Mouse (Mus musculus) erythroblast, embryonic 14.5 days (primary cell): ENCODE results near the gene Apbb2. TPM values are rescaled to one million over a fixed set of nuclear protein-coding genes. Genes with fewer than 3 reads are reported as not detected.

ENCODE experiments used
- H3K27me3 ChIP-seq: 2 replicates; pipeline ENCODE4 v1.6.1; 2012; ENCODE audit warnings: inconsistent platforms; ENCODE audit not compliant: control insufficient read depth
- H3K36me3 ChIP-seq: 2 replicates; pipeline ENCODE4 v1.6.1; 2012; ENCODE audit warnings: mild to moderate bottlenecking, inconsistent platforms; ENCODE audit not compliant: control insufficient read depth
- H3K4me1 ChIP-seq: 2 replicates; pipeline ENCODE4 v1.6.1; 2012; ENCODE audit warnings: inconsistent platforms; ENCODE audit not compliant: control insufficient read depth
- H3K4me3 ChIP-seq: replicated peaks from 2 replicates; pipeline ENCODE3; 2012; ENCODE audit warnings: moderate library complexity, mild to moderate bottlenecking, inconsistent platforms
- H3K9me3 ChIP-seq: 2 replicates; pipeline ENCODE4 v1.6.1; 2012; ENCODE audit warnings: low read length, inconsistent platforms, mixed read lengths; ENCODE audit not compliant: control insufficient read depth
- GATA1 ChIP-seq: IDR thresholded peaks from 2 replicates; pipeline ENCODE4 v1.6.1; 2012; ENCODE audit warnings: low read length, inconsistent platforms, mixed read lengths
- TAL1 ChIP-seq: IDR thresholded peaks from 3 replicates; pipeline ENCODE4 v1.6.1; 2012; ENCODE audit warnings: low read length, inconsistent platforms, mixed read lengths
- polyA plus RNA-seq: library from polyadenylated mRNA; stranded (reverse); fragments of >175 nt; gene quantifications from 2 replicates; pipeline ENCODE4 v1.2.3, GENCODE M21; 2012

The Apbb2 gene
- polyA plus RNA-seq, 1 experiment: 0.06 TPM

DNA sequence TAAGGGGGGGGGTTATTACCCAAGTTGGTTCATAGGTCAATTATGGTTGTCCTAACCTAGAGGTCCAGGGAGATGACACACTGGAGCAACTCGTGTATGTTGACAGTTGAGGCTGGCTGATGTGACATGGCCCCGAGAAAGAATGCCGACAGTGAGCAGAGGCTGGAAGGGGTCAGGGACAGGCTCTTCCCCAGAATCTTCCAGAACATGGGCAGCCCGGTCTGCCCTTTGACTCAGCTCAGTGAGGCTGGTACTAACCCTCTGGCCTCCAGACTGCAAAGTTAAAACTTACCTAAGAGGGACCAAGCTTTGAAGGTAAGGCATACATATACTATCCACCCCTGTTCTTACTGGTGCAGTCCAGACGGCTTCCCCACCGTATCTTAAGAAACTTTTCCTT lies 268.0 kb downstream of the Apbb2 start:
- Histone ChIP-seq H3K9me3 (peaks cover 9% of the 10 kb centered on the region), H3K36me3 (no peaks in the 10 kb centered on the region; the same call in 1 of the 2 replicates), H3K4me3 (no peak overlapping the region), H3K27me3 (no peaks in the 10 kb centered on the region), H3K4me1 (no peaks in the 10 kb centered on the region)
- no peak for TF ChIP-seq GATA1
- TF ChIP-seq TAL1: no peak

DNA sequence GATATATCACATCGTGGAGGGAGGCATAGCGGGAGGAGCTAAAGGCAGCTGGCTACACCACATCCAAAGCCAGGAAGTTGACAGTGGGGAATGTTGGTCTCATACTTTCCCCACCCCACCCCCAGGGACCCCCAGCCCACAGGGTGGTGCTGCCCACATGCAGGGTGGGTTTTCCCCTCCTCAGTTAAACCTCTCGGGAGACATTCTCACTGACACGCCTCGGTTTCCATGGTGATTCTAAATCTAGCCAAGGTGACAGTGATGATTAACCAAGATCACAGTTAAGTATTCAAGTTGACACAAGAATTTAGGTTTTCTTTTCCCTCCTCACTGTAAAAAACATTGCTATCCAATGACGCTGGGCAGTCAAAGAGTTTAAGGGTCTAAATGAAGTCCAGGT lies 270.2 kb downstream of the Apbb2 start:
- no peak overlapping the region for H3K4me3 ChIP-seq
- H3K4me1 ChIP-seq: no peaks in the 10 kb centered on the region
- no peaks in the 10 kb centered on the region for H3K27me3 ChIP-seq
- peaks cover 9% of the 10 kb centered on the region for H3K9me3 ChIP-seq
- no peaks in the 10 kb centered on the region; the same call in 1 of the 2 replicates for H3K36me3 ChIP-seq
- TF ChIP-seq TAL1 (no peak), GATA1 (no peak)

DNA sequence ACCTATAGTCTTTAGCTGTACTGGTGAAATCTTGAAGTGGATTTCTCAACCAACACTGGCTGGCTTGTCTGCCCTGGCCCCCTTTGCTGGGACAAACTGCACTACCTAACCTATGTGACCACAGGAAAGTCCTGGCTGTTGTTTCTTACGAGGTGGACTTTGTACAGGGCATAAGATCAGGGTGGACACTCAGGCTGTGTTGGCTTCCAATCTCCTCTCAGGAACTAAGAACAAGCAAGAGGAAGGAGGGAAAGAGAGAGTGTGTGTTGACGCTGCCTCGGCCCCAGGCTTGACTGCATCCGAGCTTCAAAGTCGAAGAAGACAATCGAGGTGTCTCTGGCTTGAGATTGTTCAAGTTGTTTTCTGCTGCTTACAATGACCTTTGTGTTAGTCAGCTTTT lies 271.8 kb downstream of the Apbb2 start:
- Histone ChIP-seq H3K9me3 (no peaks in the 10 kb centered on the region; the same call in 1 of the 2 replicates), H3K27me3 (no peaks in the 10 kb centered on the region), H3K4me3 (no peak overlapping the region), H3K4me1 (no peaks in the 10 kb centered on the region), H3K36me3 (no peaks in the 10 kb centered on the region)
- TF ChIP-seq GATA1 (no peak), TAL1 (no peak)

DNA sequence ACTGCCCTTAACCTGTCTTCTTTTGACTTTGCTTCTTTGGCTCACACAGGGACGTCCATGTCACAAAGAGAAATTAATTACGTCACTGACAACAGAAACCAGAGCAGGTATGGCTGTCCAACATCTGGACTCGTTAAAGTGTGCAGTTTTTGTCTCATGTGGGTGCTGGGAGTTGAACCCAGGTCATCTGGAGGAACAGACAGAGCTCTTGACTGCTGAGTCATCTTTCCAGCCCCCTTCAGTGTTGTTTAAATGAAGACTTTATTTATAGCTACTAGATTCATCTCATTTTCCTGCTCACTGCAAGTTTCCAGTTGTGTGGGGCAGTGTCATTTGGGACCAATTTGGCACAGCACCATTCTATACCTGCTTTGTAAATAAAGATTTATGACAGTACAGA lies 273.4 kb downstream of the Apbb2 start:
- H3K36me3 ChIP-seq: no peaks in the 10 kb centered on the region
- no peaks in the 10 kb centered on the region for H3K4me1 ChIP-seq
- H3K9me3 ChIP-seq: no peaks in the 10 kb centered on the region
- TF ChIP-seq GATA1 (no peak), TAL1 (no peak)
- no peak overlapping the region for H3K4me3 ChIP-seq
- H3K27me3 ChIP-seq: no peaks in the 10 kb centered on the region

DNA sequence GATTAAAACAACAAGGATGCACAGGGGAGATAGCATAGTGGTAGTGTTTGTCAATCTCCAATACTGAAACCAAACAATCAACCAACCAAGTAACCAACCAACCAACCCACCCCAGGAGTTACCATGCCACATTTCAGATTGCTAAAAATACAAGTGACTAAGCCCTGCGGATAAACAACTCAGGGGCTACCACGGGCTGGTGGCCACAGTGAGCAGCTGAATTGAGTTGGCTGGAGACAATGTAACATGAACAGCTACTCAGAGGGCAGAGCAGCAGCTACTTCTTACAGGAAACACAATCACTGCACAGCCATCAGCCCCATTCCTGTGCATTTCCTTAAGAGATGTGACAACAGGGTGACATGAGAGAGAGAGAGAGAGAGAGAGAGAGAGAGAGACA lies 274.4 kb downstream of the Apbb2 start:
- H3K9me3 ChIP-seq: no peaks in the 10 kb centered on the region
- no peak for TF ChIP-seq GATA1
- no peak for TF ChIP-seq TAL1
- H3K4me3 ChIP-seq: no peak overlapping the region
- H3K27me3 ChIP-seq: no peaks in the 10 kb centered on the region
- H3K4me1 ChIP-seq: no peaks in the 10 kb centered on the region
- H3K36me3 ChIP-seq: no peaks in the 10 kb centered on the region

DNA sequence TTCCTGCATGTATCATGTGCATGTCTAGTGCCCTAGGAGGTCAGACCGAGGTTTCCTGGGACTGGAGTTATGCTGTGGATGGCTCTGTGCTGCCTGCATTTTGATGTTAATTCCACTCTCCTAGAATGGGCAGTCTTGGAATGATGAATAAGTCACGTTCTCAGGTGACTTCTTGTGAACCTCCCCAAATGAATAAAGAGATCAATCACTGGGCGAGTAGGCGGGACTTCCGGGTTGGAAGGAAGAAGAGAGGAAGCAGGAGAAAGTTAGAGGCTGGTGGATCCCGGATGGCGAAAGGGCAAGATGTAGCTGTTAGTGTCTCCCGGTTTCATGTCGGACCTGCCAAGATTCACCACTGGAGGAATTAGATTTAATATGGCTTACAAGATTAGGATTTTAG lies 276.3 kb downstream of the Apbb2 start:
- Histone ChIP-seq H3K4me1 (no peaks in the 10 kb centered on the region), H3K4me3 (no peak overlapping the region), H3K9me3 (no peaks in the 10 kb centered on the region), H3K27me3 (peaks cover 8% of the 10 kb centered on the region), H3K36me3 (no peaks in the 10 kb centered on the region)
- no peak for TF ChIP-seq TAL1
- TF ChIP-seq GATA1: no peak

DNA sequence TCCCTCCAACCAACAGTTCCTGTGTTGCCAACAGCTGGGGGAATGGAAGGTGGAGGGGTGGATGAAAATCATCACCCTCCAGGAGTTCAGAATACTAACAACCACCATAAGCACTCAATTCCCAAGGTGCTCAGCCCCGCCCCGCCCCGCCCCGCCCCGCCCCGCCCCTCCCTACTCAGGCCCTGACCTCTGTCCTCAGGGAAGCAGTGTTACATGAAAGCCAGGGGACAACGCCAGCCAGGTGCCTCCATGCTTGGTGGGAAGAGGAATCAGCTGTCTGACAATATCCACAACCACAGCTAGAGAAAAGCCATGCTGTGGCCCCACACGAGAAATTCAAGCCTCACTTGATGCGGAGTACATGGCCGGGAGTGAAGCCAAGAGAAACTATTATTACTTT lies 276.7 kb downstream of the Apbb2 start:
- no peak for TF ChIP-seq GATA1
- no peak for TF ChIP-seq TAL1
- no peaks in the 10 kb centered on the region for H3K4me1 ChIP-seq
- H3K36me3 ChIP-seq: no peaks in the 10 kb centered on the region
- H3K4me3 ChIP-seq: no peak overlapping the region
- H3K27me3 ChIP-seq: peaks cover 12% of the 10 kb centered on the region
- no peaks in the 10 kb centered on the region for H3K9me3 ChIP-seq

DNA sequence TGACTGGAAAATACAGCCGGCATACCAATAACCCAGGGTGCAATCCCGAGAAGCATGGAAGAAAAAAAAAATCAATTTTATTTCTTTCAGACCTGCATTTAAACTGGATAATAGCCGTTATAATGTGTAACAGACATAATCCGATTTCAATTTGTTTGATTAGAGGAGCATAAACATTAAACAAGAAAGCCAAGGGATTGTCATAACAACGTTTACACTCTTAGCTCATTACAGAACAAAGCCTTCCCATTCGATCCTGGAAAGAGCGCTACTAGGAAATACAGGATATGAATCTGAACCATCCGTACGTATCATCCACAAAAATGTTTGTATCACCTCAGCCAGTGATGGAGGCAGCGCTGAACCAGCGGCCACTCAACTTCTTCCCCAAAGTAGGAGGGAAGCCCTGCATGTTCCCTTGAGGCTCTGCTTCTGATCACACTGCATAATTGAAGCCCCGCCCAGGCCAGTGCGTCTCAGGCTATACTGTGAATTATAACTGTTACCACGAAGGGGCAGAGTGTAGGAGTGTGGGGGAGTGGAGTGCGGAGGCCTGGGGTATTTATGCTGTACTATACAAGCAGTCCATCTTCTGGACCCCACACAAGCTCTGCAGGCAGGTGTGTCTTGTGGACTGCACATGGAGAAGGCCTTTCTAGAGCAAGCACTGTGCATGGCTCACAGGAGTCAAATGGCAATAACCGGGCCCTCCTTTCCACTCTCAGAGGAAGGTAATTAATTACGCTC lies 278.1 kb downstream of the Apbb2 start:
- H3K4me1 ChIP-seq: no peaks in the 10 kb centered on the region
- no peaks in the 10 kb centered on the region for H3K9me3 ChIP-seq
- TF ChIP-seq GATA1 (no peak), TAL1 (no peak)
- no peaks in the 10 kb centered on the region for H3K36me3 ChIP-seq
- peaks cover 16% of the 10 kb centered on the region for H3K27me3 ChIP-seq
- H3K4me3 ChIP-seq: no peak overlapping the region

DNA sequence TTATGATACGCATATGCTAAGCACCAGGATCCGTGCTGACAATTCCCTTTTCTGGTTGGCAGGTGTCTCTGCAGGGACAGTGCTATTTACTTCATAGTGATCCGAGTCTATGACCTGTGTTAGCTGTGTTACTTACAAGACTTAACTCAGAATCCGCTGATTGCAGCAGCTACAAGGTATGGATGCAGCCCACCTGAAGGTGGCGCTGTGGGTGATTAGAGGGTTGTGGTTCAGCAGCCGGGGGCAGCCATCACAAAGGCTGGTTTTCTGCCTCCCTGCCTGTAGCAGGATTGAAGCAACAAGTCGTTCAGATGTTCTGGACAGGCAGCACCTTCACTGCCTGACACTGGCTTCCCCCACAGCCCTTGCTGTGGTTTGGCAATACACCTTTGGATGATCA lies 280.0 kb downstream of the Apbb2 start:
- TF ChIP-seq GATA1 (no peak), TAL1 (no peak)

DNA sequence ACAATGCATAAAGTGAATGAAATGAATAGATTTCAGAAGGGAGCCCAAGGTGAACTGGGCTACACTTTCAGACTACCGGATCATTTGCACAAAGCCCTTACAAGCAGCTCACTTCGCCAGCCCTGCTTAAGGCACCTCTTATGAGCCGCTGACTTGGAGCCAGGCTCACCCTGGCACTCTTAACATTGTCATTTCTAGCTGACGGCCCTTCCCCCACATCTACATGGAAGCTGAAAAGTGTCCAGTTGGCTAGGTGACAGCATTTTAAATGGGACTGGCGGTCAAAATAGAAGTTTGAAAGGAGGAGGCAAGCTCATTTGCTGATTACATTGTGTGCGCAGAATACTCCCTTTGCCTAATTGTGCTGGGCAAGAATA lies 280.6 kb downstream of the Apbb2 start:
- peaks cover 16% of the 10 kb centered on the region for H3K27me3 ChIP-seq
- H3K36me3 ChIP-seq: no peaks in the 10 kb centered on the region
- no peaks in the 10 kb centered on the region for H3K9me3 ChIP-seq
- no peak overlapping the region for H3K4me3 ChIP-seq
- no peak for TF ChIP-seq TAL1
- TF ChIP-seq GATA1: no peak
- H3K4me1 ChIP-seq: no peaks in the 10 kb centered on the region

More for the DNA sequence above, 280.0 kb downstream of the Apbb2 start:
- Histone ChIP-seq H3K27me3 (peaks cover 16% of the 10 kb centered on the region), H3K9me3 (no peaks in the 10 kb centered on the region), H3K4me1 (no peaks in the 10 kb centered on the region), H3K36me3 (no peaks in the 10 kb centered on the region), H3K4me3 (no peak overlapping the region)
